Mouse (Mus musculus) T-helper 2 cell (primary cell): ENCODE results near the gene Xpo6.

Source experiments
- in situ Hi-C: fragments of 300-600 bp; cut with MboI, MseI; formaldehyde crosslinking; loops from one replicate; pipeline ENCODE4 v1.15.1; 2025; ENCODE audit warnings: high pct_unique_total_duplicates

Gene Xpo6

GRCm38 (mm10) chr7:126200178-126200996, at the start of gene Xpo6:
Xpo6 (minus strand) TSS chr7:126200501.
- in situ Hi-C loops, result no loop called here

GRCm38 (mm10) chr7:126249986-126250385, 49.7 kb upstream of the Xpo6 start:
- in situ Hi-C loops, result no loop called here

- in situ Hi-C loops, result no loop called here
Measured at GRCm38 (mm10) chr7:126249146-126249545, 48.8 kb upstream of the Xpo6 start.

GRCm38 (mm10) chr7:126248641-126249141, 48.4 kb upstream of the Xpo6 start:
- in situ Hi-C loops, result no loop called here

- in situ Hi-C loops, result no loop called here
Measured at GRCm38 (mm10) chr7:126248088-126248487, 47.8 kb upstream of the Xpo6 start.

GRCm38 (mm10) chr7:126244168-126244750, 44.0 kb upstream of the Xpo6 start:
- in situ Hi-C loops, result no loop called here

- in situ Hi-C loops, result no loop called here
Measured at GRCm38 (mm10) chr7:126240814-126241360, 40.6 kb upstream of the Xpo6 start.

GRCm38 (mm10) chr7:126236794-126237192, 36.5 kb upstream of the Xpo6 start:
- in situ Hi-C loops, result no loop called here

- in situ Hi-C loops, result no loop called here
Measured at GRCm38 (mm10) chr7:126236083-126236793, 35.9 kb upstream of the Xpo6 start.

- in situ Hi-C loops, result no loop called here
Measured at GRCm38 (mm10) chr7:126234611-126235010, 34.3 kb upstream of the Xpo6 start.

- in situ Hi-C loops, result no loop called here
Measured at GRCm38 (mm10) chr7:126232345-126233071, 32.2 kb upstream of the Xpo6 start.

GRCm38 (mm10) chr7:126230357-126231148, 30.3 kb upstream of the Xpo6 start:
- in situ Hi-C loops, result no loop called here

- in situ Hi-C loops, result no loop called here
Measured at GRCm38 (mm10) chr7:126226136-126226535, 25.8 kb upstream of the Xpo6 start.

GRCm38 (mm10) chr7:126222753-126223152, 22.5 kb upstream of the Xpo6 start:
- in situ Hi-C loops, result no loop called here

- in situ Hi-C loops, result no loop called here
Measured at GRCm38 (mm10) chr7:126220611-126221010, 20.3 kb upstream of the Xpo6 start.

GRCm38 (mm10) chr7:126218311-126218710, 18.0 kb upstream of the Xpo6 start:
- in situ Hi-C loops, result no loop called here

- in situ Hi-C loops, result no loop called here
Measured at GRCm38 (mm10) chr7:126216867-126217266, 16.6 kb upstream of the Xpo6 start.

GRCm38 (mm10) chr7:126210856-126211255, 10.6 kb upstream of the Xpo6 start:
- in situ Hi-C loops, result no loop called here

- in situ Hi-C loops, result no loop called here
Measured at GRCm38 (mm10) chr7:126200997-126201345, 670 bp upstream of the Xpo6 start.

- in situ Hi-C loops, result loop anchor here (25.0 kb wide), 1 partner anchor 813 kb away; the partner anchor contains the start of genes Gm42742, Mvp, Pagr1a and Pagr1b
Measured at GRCm38 (mm10) chr7:126199691-126200102, 604 bp downstream of the Xpo6 start.
